Mouse (Mus musculus) lung, adult 10 weeks (tissue): ENCODE measurements around the gene Cox7b2. TPM values are rescaled to one million over a fixed set of nuclear protein-coding genes. Genes with fewer than 3 reads are reported as not detected.

ENCODE experiments used
- polyA plus RNA-seq: library from polyadenylated mRNA; stranded (reverse); fragments of 350-450 nt; fragmentation: Illumina TruSeq; extraction: RNeasy Lipid Tissue Mini Kit (QIAGEN cat#74804); gene quantifications from one replicate; pipeline ENCODE4 v1.2.3, GENCODE M21; 2014; ENCODE audit warnings: low read depth, low replicate concordance; ENCODE audit not compliant: insufficient read depth

The Cox7b2 gene
- polyA plus RNA-seq: not detected

GRCm38 (mm10) chr5:71548079-71548478, at the start of gene Cox7b2:
Gene Cox7b2 (minus strand): TSS chr5:71548205.

Other genes with a start within 250 kb of the Cox7b2 start
- gene Gabrb1, start 109.9 kb upstream of the Cox7b2 start, polyA plus RNA-seq: 0.22 TPM
- gene Gabra4, start 110.1 kb upstream of the Cox7b2 start, polyA plus RNA-seq: 0.18 TPM